Mouse (Mus musculus) cerebellum, adult 2 months (tissue): ENCODE measurements at regions not wholly inside any gene's neighbourhood (a gene's known extent, or its start where the extent isn't known, plus 50 kb on each side); places are given as distances from the start of the nearest gene placed in this dataset.

Source experiments
- DNase-seq, 2 experiments: peaks; one replicate each; pipeline ENCODE4 v3.0.0; 2021
- H3K27ac ChIP-seq: fragments of 200-500 bp; 2 replicates; pipeline ENCODE4 v1.5.1; 2012; ENCODE audit warnings: low read length, control low read depth, inconsistent platforms; ENCODE audit not compliant: insufficient read depth
- H3K27me3 ChIP-seq: fragments of 200-500 bp; 2 replicates; pipeline ENCODE4 v1.6.1; 2012; ENCODE audit warnings: inconsistent platforms, mild to moderate bottlenecking, low read length, moderate library complexity; ENCODE audit not compliant: control insufficient read depth, insufficient read depth
- H3K4me1 ChIP-seq: fragments of 200-500 bp; 2 replicates; pipeline ENCODE4 v1.6.1; 2011; ENCODE audit warnings: low read length; ENCODE audit not compliant: control insufficient read depth, insufficient read depth
- H3K4me3 ChIP-seq: fragments of 200-500 bp; replicated peaks from 2 replicates; pipeline ENCODE3; 2011; ENCODE audit warnings: mild to moderate bottlenecking, low read depth, low read length, control low read depth; ENCODE audit not compliant: insufficient read depth
- CTCF ChIP-seq: fragments of 200-500 bp; IDR thresholded peaks from 2 replicates; pipeline ENCODE4 v1.5.1; 2011; ENCODE audit warnings: low read depth, mild to moderate bottlenecking, control low read depth, low read length, moderate library complexity, borderline replicate concordance; ENCODE audit not compliant: insufficient read depth
- POLR2A ChIP-seq: fragments of 200-500 bp; IDR thresholded peaks from 2 replicates; pipeline ENCODE4 v1.6.1; 2011; ENCODE audit warnings: low read length, control low read depth, borderline replicate concordance; ENCODE audit not compliant: insufficient read depth
- WGBS: fragments of 180-500 bp; shearing (Covaris S2); methylation state at CpG from one replicate; pipeline ENCODE4 v1.1.7; 2018; 5-methylcytosine and 5-hydroxymethylcytosine counted together

DNA sequence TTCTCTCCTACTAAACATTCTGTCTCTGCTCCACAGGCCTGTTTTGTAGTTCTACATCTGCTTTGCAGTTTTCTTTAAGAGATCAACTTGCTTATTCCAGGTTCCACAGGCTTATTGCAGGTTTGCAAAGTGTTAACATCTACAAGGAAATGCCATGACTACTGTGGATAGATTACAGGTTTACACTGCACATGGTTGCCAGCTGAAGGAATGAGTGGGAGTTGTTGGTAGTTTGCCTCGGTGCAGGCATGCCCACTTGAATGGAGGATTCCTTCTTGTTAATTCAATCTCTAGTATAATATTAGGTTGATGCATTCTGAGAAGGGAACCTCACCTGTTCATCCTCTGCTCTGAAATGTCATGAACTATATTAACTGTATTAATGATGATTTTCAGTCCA, 632.5 kb downstream of the Sqor start:
- DNase-seq = no peak
- H3K4me1 ChIP-seq = no peaks in the 10 kb centered on the region
- no peak overlapping the region for H3K27ac ChIP-seq
- H3K4me3 ChIP-seq = no peak overlapping the region
- TF ChIP-seq CTCF = no peak
- TF ChIP-seq POLR2A = no peak
- WGBS = 50% methylated on average over 1 of the region's 1 CpGs
- no peaks in the 10 kb centered on the region for H3K27me3 ChIP-seq

GRCm38 (mm10) chr2:123401064-123401463, 636.0 kb downstream of the Sqor start:
- TF ChIP-seq POLR2A (no peak), CTCF (no peak)
- no peak overlapping the region for H3K4me3 ChIP-seq
- no peak overlapping the region for H3K27ac ChIP-seq
- no peaks in the 10 kb centered on the region for H3K4me1 ChIP-seq
- DNase-seq = no peak
- no peaks in the 10 kb centered on the region for H3K27me3 ChIP-seq

- no peak for TF ChIP-seq POLR2A
- no peak for TF ChIP-seq CTCF
- H3K27me3 ChIP-seq = no peaks in the 10 kb centered on the region
- no peak for DNase-seq
- H3K4me1 ChIP-seq = no peaks in the 10 kb centered on the region
- no peak overlapping the region for H3K4me3 ChIP-seq
- 74% methylated on average over 3 of the region's 3 CpGs for WGBS
- no peak overlapping the region for H3K27ac ChIP-seq
Observed at GRCm38 (mm10) chr2:123409075-123409474, 644.0 kb downstream of the Sqor start.

GRCm38 (mm10) chr2:123458034-123458677, 631.6 kb upstream of the Sema6d start:
- no peak overlapping the region for H3K4me3 ChIP-seq
- TF ChIP-seq POLR2A (no peak), CTCF (no peak)
- H3K27ac ChIP-seq = no peak overlapping the region
- 26% methylated on average over 5 of the region's 5 CpGs for WGBS
- H3K4me1 ChIP-seq = no peaks in the 10 kb centered on the region
- H3K27me3 ChIP-seq = no peaks in the 10 kb centered on the region
- no peak for DNase-seq

GRCm38 (mm10) chr2:123473840-123474239, 615.9 kb upstream of the Sema6d start:
- no peaks in the 10 kb centered on the region for H3K27me3 ChIP-seq
- TF ChIP-seq POLR2A (no peak), CTCF (no peak)
- 15% methylated on average over 2 of the region's 2 CpGs for WGBS
- DNase-seq = no peak
- no peak overlapping the region for H3K4me3 ChIP-seq
- no peaks in the 10 kb centered on the region for H3K4me1 ChIP-seq
- no peak overlapping the region for H3K27ac ChIP-seq

GRCm38 (mm10) chr2:123486681-123487080, 603.1 kb upstream of the Sema6d start:
- no peak for TF ChIP-seq POLR2A
- no peak for TF ChIP-seq CTCF
- WGBS = 9% methylated on average over 1 of the region's 1 CpGs
- H3K4me1 ChIP-seq = no peaks in the 10 kb centered on the region
- H3K27ac ChIP-seq = no peak overlapping the region
- no peak overlapping the region for H3K4me3 ChIP-seq
- no peak for DNase-seq
- no peaks in the 10 kb centered on the region for H3K27me3 ChIP-seq

- Histone ChIP-seq H3K4me1 (no peaks in the 10 kb centered on the region), H3K27ac (no peak overlapping the region), H3K27me3 (no peaks in the 10 kb centered on the region), H3K4me3 (no peak overlapping the region)
- no peak for DNase-seq
- 90% methylated on average over 1 of the region's 1 CpGs for WGBS
- TF ChIP-seq CTCF = no peak
- TF ChIP-seq POLR2A = no peak
Observed at GRCm38 (mm10) chr2:123506162-123506561, 583.6 kb upstream of the Sema6d start.

GRCm38 (mm10) chr2:123507095-123507494, 582.7 kb upstream of the Sema6d start:
- TF ChIP-seq CTCF = no peak
- no peak for TF ChIP-seq POLR2A
- no peak for DNase-seq
- Histone ChIP-seq H3K27ac (no peak overlapping the region), H3K4me3 (no peak overlapping the region), H3K4me1 (no peaks in the 10 kb centered on the region), H3K27me3 (no peaks in the 10 kb centered on the region)
